Mouse (Mus musculus) heart, postnatal 25 days (tissue): Measurements from ENCODE around the gene Nt5dc2. TPM values are rescaled to one million over a fixed set of nuclear protein-coding genes. Genes with fewer than 3 reads are reported as not detected.

Source experiments
- total RNA-seq, 2 experiments: library from RNA; stranded (reverse); gene quantifications; 2 replicates each; pipeline ENCODE4 v1.2.3; 2021

Nt5dc2 gene
- total RNA-seq, 2 experiments from 2014 or later: 18.2 to 22.6 TPM

Other genes with a start within 250 kb of the Nt5dc2 start
- gene Itih4, start 244.6 kb upstream of the Nt5dc2 start, total RNA-seq: 1 to 10 TPM; 4.8 to 6.9 TPM
- gene Itih3, start 207.3 kb upstream of the Nt5dc2 start, total RNA-seq: under 1 TPM; 0.39 to 0.64 TPM
- gene Itih1, start 187.8 kb upstream of the Nt5dc2 start, total RNA-seq: not detected
- gene Nek4, start 179.7 kb upstream of the Nt5dc2 start, total RNA-seq: 1 to 10 TPM; 4.0 to 5.3 TPM
- 10 to 100 TPM; 18.5 to 22.1 TPM for gene Glt8d1, start 129.7 kb upstream of the Nt5dc2 start, total RNA-seq
- 100 to 1,000 TPM; 138 to 145 TPM for gene Spcs1, start 129.4 kb upstream of the Nt5dc2 start, total RNA-seq
- 10 to 100 TPM; 54.0 to 58.2 TPM for gene Pbrm1, start 111.9 kb upstream of the Nt5dc2 start, total RNA-seq
- gene Gnl3, start 111.9 kb upstream of the Nt5dc2 start, total RNA-seq: 10 to 100 TPM; 19.5 to 20.5 TPM
- 10 to 100 TPM; 60.2 to 61.0 TPM for gene Smim4, start 2.1 kb upstream of the Nt5dc2 start, total RNA-seq
- gene Stab1, start 37.6 kb downstream of the Nt5dc2 start, total RNA-seq: 10 to 100 TPM; 76.4 to 76.8 TPM
- 1,000 to 10,000 TPM; 5,169 to 5,647 TPM for gene Tnnc1, start 77.3 kb downstream of the Nt5dc2 start, total RNA-seq
- 100 to 1,000 TPM; 145 to 148 TPM for gene Nisch, start 85.9 kb downstream of the Nt5dc2 start, total RNA-seq
- gene Sema3g, start 86.8 kb downstream of the Nt5dc2 start, total RNA-seq: 10 to 100 TPM; 12.4 to 16.1 TPM
- gene Phf7, start 120.3 kb downstream of the Nt5dc2 start, total RNA-seq: 1 to 10 TPM; 3.4 to 4.1 TPM
- 10 to 100 TPM; 39.5 to 45.5 TPM for gene Bap1, start 120.4 kb downstream of the Nt5dc2 start, total RNA-seq
- under 1 TPM; 0.03 to 0.11 TPM for gene Dnah1, start 192.8 kb downstream of the Nt5dc2 start, total RNA-seq
- gene Capn7, start 205.6 kb downstream of the Nt5dc2 start, total RNA-seq: 10 to 100 TPM; 31.0 to 32.0 TPM